Mouse (Mus musculus) frontal cortex, adult 2 months (tissue): ENCODE measurements at regions not wholly inside any gene's neighbourhood (a gene's known extent, or its start where the extent isn't known, plus 50 kb on each side); places are given as distances from the start of the nearest gene placed in this dataset.

ENCODE experiments used
- DNase-seq, 2 experiments: peaks; one replicate each; pipeline ENCODE4 v3.0.0; 2022; ENCODE audit warnings: low spot score in 1 of 2; ENCODE audit errors: extremely low spot score in 1 of 2

DNA sequence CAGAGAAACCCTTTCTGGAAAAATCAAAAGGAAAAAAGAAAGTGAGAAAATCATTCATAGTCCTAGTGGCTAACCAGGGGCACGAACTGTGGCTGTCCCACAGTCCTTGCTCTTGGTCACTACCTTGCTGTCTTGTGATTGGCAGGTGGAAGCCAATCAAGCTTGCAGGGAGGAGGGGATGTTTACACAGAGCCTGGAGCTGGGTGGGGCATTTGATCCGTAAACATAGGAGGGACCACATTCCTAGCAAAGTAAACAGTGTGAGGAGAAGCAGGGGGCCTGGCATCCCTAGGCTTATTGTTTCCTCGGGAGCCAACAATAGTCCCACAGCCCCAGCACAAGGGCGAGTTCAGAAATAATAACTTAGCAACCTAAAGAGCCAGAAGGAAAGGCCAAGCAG, 466.5 kb upstream of the Gm10131 start:
- no peak for DNase-seq

DNA sequence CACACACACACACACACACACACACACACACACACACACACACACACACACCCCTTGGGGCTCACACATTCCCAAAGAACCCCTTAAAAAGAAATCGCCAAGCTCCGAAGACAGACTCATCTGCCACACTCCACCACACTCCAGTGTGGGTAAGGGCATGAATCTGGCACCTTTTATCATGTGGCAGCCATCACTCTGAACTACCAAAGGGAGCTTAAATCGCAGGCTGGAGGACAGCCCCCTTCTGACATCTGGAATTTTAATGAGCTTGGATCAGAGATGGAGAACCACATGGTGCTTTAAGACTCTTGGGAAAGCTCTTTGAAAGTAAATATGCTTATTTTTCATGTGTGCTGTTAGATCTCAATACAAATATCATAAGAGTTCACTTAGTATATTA, 462.5 kb upstream of the Gm10131 start:
- no peak for DNase-seq

DNA sequence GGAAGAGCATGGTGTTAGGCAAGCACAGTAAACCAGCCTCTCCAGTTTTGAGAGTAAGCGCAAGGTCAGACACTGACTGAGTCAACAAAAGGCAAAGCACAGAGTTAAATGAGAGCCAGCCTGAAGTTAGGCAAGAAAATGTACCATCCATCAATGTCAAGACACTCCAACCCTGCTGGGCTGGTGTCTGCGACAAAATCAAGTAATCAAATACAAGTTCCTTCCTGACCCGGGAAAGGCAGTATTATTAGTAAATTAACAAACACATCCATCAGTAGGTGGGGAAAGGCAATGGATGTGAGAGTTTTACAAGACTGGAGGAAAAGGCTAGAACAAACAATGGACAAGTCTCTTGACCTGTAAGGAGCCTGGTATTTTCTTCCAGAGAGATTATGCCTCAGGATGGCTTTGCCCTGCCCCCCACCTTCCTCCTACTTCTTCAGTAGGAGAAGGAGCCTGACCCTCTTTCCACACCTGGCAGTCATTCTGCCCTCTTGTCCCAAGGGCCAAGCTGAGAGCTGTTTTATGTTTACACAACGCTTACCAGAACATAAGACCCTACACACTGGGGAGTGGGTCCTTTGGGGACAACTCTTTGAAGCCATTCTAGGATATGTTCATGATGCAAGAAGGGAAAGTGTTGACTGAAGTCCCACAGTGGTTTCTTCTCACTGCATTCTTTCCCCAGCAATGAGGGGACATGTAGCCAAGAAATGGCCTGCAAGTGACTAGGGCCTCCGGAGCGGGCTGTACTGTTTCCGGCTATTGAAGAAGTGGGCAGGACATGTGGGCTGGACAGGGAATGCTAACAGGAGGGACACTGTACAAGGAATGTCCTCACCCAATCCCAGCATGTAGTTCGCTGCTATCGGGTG, 461.7 kb upstream of the Gm10131 start:
- no peak for DNase-seq

DNA sequence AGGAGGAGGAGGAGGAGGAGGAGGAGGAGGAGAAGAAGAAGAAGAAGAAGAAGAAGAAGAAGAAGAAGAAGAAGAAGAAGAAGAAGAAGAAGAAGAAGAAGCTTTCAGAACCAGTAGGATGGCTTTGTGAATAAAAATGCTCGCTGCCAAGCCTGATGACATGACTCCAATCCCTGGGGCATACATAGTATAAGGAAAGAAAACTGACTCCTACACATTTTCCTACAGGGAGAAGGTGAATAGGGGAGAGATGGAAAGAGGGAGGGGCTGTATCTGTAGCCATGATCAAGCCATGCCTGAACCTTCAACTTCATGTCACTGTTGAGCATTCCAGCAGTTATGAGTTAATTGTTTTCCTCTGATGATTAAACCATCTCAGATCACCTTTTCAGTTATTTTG, 460.2 kb upstream of the Gm10131 start:
- DNase-seq: no peak

DNA sequence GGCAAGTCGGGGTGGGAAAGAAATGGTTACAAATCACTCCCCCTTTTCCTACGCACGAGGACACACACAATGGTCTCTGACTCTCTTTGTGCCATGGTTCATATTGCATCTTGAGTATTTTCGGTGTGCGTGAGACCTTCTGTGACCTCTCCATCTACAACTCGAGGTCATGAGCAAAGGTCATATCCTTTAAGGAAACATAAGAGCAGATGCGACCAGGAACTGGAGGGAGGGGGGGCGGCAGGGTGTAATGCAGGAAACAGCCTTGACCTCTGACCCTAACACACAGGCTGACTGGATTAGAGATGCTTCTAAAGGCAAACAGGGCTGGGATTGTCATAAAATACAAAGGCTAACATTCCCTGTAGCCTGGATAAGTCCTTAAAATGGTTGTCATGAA, 450.7 kb upstream of the Gm10131 start:
- DNase-seq: no peak

DNA sequence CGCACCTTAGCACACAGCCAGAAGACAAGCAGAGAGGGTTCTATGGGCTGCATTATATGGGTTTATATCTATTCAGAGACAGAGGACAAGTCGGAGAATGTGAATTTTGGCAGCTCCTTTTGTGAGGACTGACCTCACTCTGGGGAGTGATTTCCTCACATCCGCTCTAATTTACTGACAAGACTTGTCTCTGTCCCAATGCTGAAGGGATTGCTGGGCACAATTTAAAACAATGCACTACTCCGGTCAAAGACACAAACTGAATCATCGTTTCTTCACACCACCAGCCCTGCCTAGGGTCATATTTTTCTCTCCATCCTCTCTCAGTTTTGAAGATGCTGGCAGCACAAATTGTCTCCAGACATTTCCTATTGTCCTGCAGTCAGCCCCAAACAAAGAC, 438.2 kb upstream of the Gm10131 start:
- no peak for DNase-seq

DNA sequence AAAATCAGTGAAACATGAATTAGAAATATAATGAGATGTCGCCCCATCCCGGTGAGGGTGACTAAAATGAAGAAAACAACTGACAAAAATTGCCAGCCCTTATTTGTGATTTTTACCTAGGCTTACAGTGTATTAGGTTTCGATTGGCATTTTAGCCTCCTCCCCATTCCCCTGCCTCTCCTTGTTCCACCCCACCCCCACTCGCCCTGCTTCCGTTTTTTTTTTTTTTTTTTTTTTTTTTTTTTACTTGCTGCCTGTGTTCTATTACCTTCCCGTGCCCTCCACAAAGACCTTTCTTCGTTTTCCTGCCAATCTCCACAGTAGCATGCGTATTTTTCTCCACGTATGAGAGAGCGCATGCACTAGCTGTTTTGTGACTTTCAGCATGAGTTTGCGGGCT, 435.3 kb upstream of the Gm10131 start:
- no peak for DNase-seq

DNA sequence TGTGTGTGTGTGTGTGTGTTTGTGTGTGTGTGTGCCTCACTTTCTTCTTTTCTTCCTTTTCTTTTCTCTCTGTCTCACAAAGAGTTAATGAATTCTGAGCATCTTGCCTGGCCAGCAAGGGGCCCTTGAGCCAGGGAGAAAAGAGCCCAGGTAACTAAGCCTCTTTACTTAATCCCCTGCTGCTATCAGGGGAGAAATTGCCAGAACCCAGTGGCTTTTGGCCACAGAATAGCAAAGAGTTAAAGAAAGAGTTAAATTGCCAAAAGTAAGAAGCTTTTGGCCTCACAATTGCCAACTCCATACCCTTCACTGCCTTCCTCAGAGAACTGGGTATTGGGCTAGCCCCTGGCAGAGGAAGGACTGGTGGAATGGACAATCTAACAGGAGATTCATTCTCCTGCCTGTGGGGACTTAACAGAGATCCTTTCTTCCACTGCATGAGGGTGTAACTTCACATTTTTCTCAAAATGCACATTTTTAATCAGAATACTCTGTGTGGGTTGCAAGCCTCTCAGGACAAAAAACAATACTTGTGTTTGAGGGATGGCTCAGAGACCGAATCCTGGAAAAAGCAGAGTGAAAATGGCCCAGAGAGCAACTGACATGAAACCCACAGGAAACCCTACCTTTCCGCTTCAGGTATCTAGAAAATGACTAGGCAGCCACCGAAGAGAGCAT, 431.0 kb upstream of the Gm10131 start:
- DNase-seq: no peak

DNA sequence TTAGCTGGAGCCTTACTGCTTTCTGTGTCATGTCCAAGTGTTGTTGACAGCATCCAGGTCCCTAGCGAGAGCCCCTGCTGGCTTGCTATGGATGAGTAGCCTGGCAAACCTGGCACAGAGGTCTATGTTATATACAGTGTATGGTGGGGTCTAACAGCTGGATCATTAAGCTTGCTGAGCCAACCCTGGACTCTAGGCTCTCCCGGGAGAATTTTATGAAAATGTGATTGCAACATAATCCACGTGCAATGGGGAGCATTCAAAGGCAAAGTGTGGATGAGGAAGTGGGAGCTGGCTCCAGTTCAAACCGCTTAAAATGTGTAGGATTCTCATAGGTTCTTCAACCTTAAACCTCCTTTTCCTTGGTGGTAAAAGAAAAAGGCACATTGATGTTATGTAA, 427.7 kb upstream of the Gm10131 start:
- DNase-seq: no peak

DNA sequence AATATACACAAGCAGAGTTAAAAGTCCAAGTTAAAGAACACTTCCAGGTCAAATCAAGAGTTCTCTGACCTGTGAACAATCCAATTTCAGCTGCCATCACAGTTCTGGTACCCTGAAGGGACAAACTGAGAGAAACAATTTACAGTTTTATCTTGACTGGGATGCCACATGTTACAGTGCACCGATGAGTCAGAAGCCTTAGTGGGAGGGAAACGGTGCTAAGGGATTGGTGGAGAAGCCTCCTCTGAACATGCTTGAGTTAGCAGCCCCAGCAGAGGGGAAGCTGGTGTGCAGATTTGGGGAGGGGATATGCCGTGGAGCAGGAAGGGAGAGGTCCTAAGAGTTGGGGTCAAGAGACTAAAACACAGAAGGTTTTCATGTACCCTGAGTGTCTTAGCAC, 423.9 kb upstream of the Gm10131 start:
- no peak for DNase-seq

DNA sequence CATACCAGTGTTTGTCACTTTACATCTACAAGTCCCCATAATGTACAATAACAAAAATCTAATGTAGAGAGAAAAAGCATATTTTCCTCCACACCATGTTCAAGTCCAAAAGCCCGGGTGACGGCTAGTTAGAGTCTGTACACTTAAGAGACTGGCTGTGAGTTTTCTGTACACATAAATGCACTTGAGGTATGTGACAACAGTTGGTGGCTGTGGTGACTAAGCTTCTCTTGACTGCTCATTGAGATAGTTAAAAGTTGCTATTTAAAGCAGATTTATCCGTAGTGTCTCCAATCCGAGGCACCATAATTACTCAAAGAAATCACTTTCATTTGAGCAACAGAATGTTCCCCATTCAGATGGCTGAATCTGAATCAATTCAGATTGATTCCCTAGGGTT, 421.9 kb upstream of the Gm10131 start:
- no peak for DNase-seq

DNA sequence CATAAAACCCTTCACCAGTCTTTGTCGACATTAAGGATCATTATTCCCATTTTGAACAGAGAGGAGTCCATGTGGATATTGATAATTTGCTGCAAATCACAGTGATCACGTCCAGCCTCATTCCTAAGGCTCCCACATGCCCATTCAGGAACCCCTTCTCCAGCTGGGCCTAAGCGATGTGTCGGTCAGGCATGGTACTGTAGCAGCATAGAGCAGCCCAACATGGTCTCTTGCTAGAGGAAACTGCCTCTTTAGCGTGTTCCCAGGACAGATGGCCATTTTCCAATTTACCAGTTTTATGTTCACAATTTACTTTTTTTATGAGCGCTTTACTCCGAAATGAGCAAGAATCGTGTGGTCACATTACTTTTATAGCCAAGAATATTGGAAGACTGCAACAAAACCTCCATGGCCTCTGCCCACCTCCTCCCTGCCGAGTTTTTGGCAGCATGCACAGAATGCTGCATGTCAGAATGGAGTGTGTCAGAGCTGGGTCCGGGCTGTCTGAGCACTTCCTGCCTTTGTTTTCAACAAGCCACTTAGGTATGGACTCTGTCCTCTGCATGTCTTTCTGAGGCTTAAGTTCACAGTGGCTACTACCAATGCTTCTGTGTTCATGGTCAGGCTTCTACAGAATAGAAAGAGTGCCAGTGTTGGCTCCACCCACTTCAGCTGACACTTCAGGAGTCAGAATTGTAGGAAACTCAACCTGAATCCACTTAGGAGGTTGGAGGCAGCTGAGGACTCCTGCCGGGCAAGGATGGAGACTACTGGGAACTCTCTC, 419.6 kb upstream of the Gm10131 start:
- DNase-seq: no peak

DNA sequence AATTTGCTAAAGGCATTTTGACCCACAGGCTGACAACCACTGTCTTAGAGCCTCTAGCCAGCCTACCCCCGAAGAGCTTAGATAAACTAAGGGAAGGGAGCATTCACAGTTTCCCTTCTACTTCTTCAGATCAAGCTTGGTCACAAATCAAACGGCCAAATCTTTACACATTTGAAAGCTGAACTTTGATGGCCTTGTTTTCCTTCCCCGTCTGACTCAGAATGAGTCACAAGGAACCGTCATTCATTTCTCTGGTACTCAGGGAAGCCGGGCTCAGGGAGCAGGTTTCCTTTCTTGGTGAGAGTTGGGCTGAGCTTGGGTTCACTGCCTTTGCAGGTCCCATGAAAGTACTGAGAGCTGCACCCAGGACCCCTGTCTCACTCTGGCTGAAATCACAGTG, 418.5 kb upstream of the Gm10131 start:
- no peak for DNase-seq

DNA sequence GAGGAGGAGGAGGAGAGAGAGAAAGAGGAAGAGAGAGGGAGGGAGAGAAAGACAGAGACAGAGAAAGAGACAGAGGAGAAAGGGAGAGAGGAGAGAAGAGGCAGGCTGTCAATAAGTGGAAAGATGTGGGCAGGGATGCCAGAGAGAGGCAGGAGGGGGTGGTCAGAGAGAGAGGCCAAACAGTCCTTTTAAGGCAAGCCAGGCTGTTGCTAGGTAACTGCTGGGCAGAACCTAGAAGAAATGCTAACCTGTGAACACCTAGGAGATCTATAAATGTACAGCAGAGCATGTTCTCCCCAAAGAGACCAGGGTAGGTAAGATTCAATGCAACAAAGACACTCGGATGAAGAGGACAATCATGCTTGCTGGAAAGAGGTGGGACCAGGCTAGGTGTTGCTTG, 417.9 kb upstream of the Gm10131 start:
- DNase-seq: peak in 1 of 2 experiments; percentile 12

DNA sequence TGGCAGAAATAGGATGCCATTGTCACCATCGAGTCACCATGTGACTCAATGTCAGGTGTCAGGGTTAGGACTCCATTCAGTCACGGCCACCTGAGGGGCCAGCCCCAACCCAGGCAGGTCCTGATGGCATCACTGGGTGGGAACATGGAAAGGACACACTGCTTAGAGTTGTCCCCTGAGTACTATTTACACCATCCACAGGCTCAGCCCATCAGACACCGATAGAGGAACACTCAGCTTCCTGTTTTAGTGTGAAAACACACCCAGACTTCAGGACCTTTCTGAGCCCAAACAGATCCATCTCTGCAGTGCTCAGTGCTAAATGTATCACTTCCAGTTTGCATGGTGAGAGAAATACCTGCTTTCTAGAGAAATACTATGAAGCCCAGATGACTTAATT, 416.7 kb upstream of the Gm10131 start:
- DNase-seq: no peak

DNA sequence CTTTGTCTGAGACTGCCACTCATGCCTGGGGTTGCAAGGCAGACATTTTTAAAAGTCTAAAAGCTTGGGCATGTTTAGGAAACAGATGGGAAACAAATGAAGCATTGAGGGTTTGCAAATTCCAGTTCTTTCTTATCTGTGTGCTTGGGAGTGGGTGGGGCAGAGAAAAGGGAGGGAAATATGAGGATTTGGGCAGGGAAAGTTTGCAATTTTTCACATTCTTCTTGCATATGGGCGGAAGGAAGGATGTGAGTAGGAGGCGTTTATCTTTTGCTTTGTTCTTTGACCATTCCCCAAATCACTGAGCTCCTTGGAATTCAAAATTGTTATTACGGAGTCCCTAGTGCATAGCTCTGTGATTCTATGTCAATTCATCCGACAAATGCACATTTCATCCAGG, 413.7 kb upstream of the Gm10131 start:
- DNase-seq: no peak

DNA sequence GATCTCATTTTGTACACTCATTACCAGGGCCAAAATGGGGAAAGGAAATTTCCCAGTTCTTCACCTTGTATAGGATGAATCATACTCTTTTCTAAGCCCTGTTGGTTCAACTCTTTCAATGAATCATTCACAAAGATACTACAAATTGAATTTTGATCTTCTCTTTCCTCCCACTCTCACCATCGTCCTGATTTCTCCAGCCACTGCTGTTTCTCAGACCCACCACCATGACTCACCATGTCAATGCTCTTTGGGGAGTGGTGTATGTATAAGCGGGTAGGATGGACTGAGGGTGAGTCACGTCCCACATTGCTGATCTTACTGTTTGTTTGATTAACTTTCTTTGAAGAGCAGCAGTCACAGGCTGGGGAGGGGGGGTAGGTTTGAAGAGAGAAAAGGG, 412.3 kb upstream of the Gm10131 start:
- no peak for DNase-seq

DNA sequence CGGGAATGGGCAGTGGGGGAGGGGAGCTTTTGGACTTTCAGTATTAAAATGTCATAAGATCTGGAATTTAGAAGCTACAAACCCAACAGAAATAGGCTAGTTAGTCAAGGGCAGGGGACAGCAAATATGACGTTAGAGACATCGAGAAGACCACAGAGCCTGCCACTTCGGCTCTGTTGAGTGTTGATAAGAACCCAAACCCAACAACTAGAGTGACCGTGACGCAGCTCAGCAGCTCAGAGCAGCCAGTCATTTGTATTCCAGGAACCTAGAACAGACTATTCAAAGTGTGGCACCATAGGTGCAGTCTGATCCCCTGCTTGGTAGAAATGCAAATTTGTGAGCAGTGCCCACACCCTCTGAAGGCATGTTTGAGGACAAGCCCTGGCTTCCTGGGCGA, 409.8 kb upstream of the Gm10131 start:
- no peak for DNase-seq

DNA sequence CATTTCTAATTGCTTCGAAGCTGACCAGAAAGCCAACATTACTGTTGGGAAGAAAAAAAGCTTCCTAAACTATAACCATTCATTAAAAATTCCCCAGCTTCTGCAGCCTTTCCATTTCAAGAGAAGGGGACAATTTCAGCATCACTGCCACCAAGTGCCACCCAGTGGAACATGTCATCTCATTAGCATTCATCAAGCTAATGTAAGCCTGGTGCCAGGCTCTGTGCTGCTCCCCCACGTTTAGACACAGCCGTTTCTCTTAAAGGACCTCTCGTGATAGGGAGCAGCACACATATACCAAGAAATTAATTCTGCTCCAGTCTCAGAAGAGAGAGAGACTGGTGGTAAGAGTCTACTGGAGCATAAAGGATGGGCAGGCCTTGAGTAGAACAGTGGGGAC, 409.1 kb upstream of the Gm10131 start:
- DNase-seq: no peak

DNA sequence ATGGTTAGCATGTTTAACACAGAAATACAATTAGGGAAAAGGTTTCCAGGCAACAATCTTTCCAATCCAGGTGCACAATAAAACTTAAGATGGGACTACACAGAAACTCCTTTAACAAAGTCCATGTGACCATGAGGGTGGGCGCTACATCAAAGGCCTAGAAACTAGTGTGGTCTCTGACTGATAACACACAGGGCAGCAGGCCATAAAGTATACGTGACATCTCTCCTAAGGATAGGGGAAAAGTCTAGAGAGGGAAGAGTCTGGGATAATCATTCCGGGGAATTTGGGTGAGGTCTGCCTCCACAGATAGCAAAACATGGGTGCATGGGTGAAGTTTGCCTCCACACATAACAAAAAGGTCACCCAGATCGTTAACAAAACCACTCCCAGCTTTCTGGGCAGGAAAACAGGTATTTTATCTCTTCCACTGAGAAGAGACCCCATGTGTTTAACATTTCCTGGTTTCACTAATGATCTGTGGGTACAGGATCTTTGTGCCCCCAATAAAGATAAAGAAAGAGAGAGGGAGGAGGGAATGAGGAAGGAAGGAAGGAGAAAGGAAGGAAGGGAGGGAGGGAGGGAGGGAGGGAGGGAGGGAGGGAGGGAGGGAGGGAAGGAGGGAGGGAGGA, 402.0 kb upstream of the Gm10131 start:
- no peak for DNase-seq
